Mouse (Mus musculus) liver, adult 2 months (tissue): ENCODE measurements around the gene Olfr433.

Experiments
- CTCF ChIP-seq: fragments of 200-500 bp; IDR thresholded peaks from 2 replicates; pipeline ENCODE4 v1.5.1; 2011; ENCODE audit warnings: low read depth, low read length, control low read depth
- POLR2A ChIP-seq: fragments of 200-500 bp; IDR thresholded peaks from 2 replicates; pipeline ENCODE4 v1.6.1; 2011; ENCODE audit warnings: low read length, control low read depth; ENCODE audit not compliant: insufficient read depth; ENCODE audit errors: extremely low read depth

DNA sequence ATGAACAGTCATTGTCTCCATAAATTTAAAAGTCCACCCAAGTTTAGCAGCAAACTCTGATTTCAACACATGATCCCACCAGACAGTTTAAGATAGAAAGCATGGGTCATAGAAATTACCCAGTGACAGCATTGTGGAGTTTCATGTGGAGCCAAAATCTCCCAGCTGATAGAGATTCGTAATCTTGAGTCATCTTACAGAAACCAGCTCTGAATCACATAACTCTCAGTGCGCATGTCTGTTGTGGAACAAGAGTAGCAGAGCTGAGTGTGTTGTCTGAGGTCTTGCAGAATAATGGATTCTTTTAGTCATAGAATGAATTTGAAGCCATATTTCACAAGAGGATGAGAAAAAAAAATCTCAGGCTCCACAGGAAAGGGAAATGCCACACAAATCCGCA, 12.5 kb downstream of the Olfr433 start:
- no peak for TF ChIP-seq POLR2A
- no peak for TF ChIP-seq CTCF
